Mouse (Mus musculus) kidney, embryonic 14.5 days (tissue): ENCODE results near the gene Amn. TPM values are rescaled to one million over a fixed set of nuclear protein-coding genes. Genes with fewer than 3 reads are reported as not detected.

Source experiments
- ATAC-seq: fragments of 200-750 bp; cut with Nextera tagmentation; 2 replicates; pipeline ENCODE4 v1.8.0; 2017; ENCODE audit warnings: moderate number of reproducible peaks, mild to moderate bottlenecking, moderate TSS enrichment, moderate library complexity; ENCODE audit not compliant: low FRiP score, low TSS enrichment
- H3K27ac ChIP-seq: fragments of 300-500 bp; sonication (generic); 2 replicates; pipeline ENCODE4 v1.5.1; 2014; ENCODE audit warnings: low read depth, mild to moderate bottlenecking, low read length, moderate library complexity, mixed read lengths
- H3K27me3 ChIP-seq: fragments of 300-500 bp; sonication (generic); 2 replicates; pipeline ENCODE4 v1.6.1; 2014; ENCODE audit warnings: mild to moderate bottlenecking, low read length; ENCODE audit not compliant: control insufficient read depth, insufficient read depth
- H3K36me3 ChIP-seq: fragments of 300-500 bp; sonication (generic); 2 replicates; pipeline ENCODE4 v1.6.1; 2014; ENCODE audit warnings: low read length, mixed read lengths; ENCODE audit not compliant: control insufficient read depth, insufficient read depth
- H3K4me1 ChIP-seq: fragments of 300-500 bp; sonication (generic); 2 replicates; pipeline ENCODE4 v1.6.1; 2014; ENCODE audit warnings: low read length, mixed read lengths; ENCODE audit not compliant: control insufficient read depth, insufficient read depth
- H3K4me2 ChIP-seq: fragments of 300-500 bp; sonication (generic); replicated peaks from 2 replicates; pipeline ENCODE4 v1.6.1; 2014; ENCODE audit warnings: low read depth, mild to moderate bottlenecking, low read length
- H3K4me3 ChIP-seq: fragments of 300-500 bp; sonication (generic); 2 replicates; pipeline ENCODE4 v1.5.1; 2014; ENCODE audit warnings: mild to moderate bottlenecking, low read length
- H3K9ac ChIP-seq: fragments of 300-500 bp; sonication (generic); 2 replicates; pipeline ENCODE4 v1.6.1; 2014; ENCODE audit warnings: low read depth, mild to moderate bottlenecking, low read length, moderate library complexity
- H3K9me3 ChIP-seq: fragments of 300-500 bp; sonication (generic); 2 replicates; pipeline ENCODE4 v1.6.1; 2016; ENCODE audit warnings: low read length; ENCODE audit not compliant: control insufficient read depth
- WGBS: fragments of 180-500 bp; shearing (Covaris S2); extraction: QIAGEN DNeasy Blood & Tissue Kit; methylation state at CpG from one replicate; pipeline ENCODE4 v1.1.7; 2014; 5-methylcytosine and 5-hydroxymethylcytosine counted together
- polyA plus RNA-seq: library from polyadenylated mRNA; unstranded; fragments of >200 nt; fragmentation: Nextera tagmentation; extraction: Ambion mirVana; gene quantifications from 2 replicates; pipeline ENCODE4 v1.2.1, GENCODE M21; 2014

The Amn gene
- polyA plus RNA-seq, 1 experiment from 2014 or later, result 14.5 TPM

DNA sequence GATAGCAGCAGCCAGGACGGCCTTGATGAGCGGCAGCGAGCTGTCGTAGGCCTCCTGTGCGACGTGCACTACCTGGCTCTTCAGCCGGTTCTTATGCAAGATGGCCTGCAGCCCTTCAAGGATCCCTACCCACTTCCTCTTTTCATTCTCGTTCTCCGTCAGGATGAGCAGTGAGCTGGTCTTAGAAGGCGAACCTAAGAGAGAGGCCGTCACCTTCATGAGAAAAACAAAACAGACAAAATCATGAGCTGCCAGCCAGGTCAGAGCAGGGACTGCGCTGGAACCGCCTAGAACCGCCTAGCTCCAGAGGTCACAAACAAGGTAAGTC lies 31.1 kb downstream of the Amn start:
- Histone ChIP-seq H3K27ac (no peak overlapping the region), H3K36me3 (peaks cover 95% of the 10 kb centered on the region), H3K4me2 (no peak overlapping the region), H3K4me3 (no peak overlapping the region), H3K27me3 (no peaks in the 10 kb centered on the region), H3K4me1 (no peaks in the 10 kb centered on the region), H3K9ac (no peak overlapping the region), H3K9me3 (no peaks in the 10 kb centered on the region)
- 94% methylated on average over 14 of the region's 14 CpGs for WGBS
- ATAC-seq, result no peak

DNA sequence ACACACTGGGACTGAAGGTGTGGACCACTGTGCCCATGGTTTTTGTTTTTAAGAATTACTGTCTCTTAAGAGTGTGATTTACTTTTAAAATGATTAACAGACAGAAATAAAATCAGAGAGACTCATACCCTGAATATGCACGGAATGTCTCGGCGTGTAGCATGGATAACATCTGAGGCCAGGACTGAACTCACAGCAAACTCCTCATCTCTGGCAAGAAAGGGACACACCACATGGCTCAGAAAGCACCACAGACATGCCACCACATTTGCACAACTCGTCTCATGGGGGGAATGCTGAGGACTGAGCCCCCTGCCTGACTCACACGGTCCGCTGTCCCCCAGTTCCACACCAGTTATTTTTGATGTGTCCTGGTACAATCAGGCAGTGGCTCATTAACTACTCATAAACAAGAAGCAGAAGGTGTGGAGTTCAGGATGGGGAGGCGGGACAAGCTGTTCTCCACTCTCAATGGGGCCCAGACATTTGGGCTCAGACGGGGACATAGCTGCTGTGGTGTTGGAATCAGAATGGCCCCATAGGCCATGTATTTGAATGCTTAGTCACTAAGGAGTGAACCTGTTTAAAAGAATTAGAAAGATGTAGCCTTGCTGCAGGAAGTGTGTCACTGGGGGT lies 32.9 kb downstream of the Amn start:
- no peak overlapping the region for H3K27ac ChIP-seq
- peaks cover 93% of the 10 kb centered on the region for H3K36me3 ChIP-seq
- H3K27me3 ChIP-seq, result no peaks in the 10 kb centered on the region
- H3K4me2 ChIP-seq, result no peak overlapping the region
- H3K9me3 ChIP-seq, result no peaks in the 10 kb centered on the region
- WGBS, result 75% methylated on average over 8 of the region's 8 CpGs
- no peaks in the 10 kb centered on the region for H3K4me1 ChIP-seq
- ATAC-seq, result no peak
- H3K4me3 ChIP-seq, result no peak overlapping the region
- no peak overlapping the region for H3K9ac ChIP-seq

DNA sequence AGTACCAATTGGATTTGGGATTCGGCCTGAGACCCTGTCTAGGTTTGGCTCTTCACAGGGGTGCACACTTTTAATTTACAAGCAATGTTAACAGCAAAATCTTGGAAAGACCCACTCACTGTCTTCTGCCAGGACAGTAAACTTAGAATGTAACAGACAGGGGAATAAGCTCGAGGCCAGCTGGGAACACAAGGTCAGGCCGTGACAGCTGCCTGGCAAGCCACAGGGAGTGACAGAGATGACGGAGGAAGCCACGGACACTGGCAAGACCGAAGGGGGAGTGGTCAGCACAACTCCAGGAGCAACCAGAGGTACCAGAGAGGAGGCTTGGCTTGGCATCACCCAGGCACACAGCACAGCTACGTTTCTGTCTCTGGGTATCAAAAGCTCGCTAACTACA lies 35.9 kb downstream of the Amn start:
- WGBS, result 78% methylated on average over 8 of the region's 8 CpGs
- Histone ChIP-seq H3K36me3 (peaks cover 97% of the 10 kb centered on the region), H3K27me3 (no peaks in the 10 kb centered on the region), H3K9me3 (no peaks in the 10 kb centered on the region), H3K27ac (no peak overlapping the region), H3K9ac (no peak overlapping the region), H3K4me2 (no peak overlapping the region), H3K4me3 (no peak overlapping the region), H3K4me1 (no peaks in the 10 kb centered on the region)
- ATAC-seq, result no peak

DNA sequence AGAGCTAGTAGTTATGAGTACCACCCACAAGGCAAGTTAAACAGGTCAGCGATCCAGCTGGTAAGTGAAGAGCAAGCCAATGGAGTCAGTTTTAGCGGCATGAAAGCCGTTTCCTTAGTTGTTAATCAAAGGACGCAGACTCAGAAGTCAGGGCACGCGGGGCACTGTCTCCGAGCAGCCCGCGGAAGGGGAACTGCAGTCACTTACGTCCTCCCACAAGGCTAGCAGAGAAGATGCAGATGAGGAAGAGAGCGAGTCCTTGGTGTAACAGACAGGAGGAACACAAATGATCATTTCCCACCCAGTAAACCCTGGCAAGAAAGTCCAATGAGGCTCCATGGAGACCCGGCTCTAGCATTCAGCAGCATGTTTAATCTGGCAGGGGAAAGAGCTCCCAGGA lies 38.4 kb downstream of the Amn start:
- Histone ChIP-seq H3K4me2 (no peak overlapping the region), H3K4me1 (no peaks in the 10 kb centered on the region), H3K9me3 (no peaks in the 10 kb centered on the region), H3K4me3 (no peak overlapping the region), H3K9ac (no peak overlapping the region), H3K27me3 (no peaks in the 10 kb centered on the region), H3K27ac (no peak overlapping the region), H3K36me3 (peaks cover 97% of the 10 kb centered on the region)
- 75% methylated on average over 12 of the region's 12 CpGs for whole genome bisulfite sequencing
- ATAC-seq, result no peak

DNA sequence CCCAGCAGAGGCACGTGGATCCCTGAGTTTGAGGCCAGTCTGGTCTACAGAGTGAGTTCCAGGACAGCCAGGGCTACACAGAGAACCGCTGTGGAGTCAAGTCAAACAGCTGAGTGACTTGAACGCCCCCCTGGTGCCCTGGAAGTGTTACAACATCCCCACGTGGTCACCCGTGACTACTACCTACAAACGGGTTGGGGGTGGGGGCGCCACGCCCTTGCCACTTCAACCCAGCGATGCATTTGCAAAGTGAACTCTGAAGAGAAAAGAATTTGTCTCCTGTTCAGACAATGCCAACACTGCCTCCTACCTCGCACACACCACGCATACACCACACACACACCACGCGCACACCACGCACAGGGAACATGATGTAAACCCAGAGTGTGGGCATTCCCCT lies 39.0 kb downstream of the Amn start:
- no peak overlapping the region for H3K27ac ChIP-seq
- H3K4me3 ChIP-seq, result no peak overlapping the region
- no peaks in the 10 kb centered on the region for H3K4me1 ChIP-seq
- H3K9me3 ChIP-seq, result no peaks in the 10 kb centered on the region
- WGBS, result 85% methylated on average over 14 of the region's 14 CpGs
- no peaks in the 10 kb centered on the region for H3K27me3 ChIP-seq
- no peak for ATAC-seq
- peaks cover 97% of the 10 kb centered on the region for H3K36me3 ChIP-seq
- H3K4me2 ChIP-seq, result no peak overlapping the region
- H3K9ac ChIP-seq, result no peak overlapping the region

DNA sequence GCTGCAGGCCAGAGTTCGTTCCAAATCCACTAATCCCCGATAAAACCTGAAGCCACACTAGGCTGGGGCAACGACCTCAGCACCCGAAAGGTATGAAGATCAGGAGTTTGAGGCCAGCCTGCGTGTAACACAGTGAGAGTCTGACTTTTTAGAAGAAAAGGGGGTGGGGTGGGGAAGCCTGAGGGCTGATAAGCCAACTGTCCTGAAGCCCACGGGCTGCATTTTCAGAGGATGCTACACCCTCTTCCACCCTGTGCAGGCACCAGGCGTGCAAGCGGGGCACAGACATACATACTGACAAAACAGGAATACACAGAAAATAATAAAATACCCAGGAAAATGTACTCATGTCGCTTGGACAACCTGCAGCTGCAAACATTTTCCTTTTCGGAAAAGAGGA lies 40.9 kb downstream of the Amn start:
- Histone ChIP-seq H3K27ac (no peak overlapping the region), H3K4me1 (no peaks in the 10 kb centered on the region), H3K4me2 (no peak overlapping the region), H3K36me3 (peaks cover 97% of the 10 kb centered on the region), H3K4me3 (no peak overlapping the region), H3K27me3 (no peaks in the 10 kb centered on the region), H3K9ac (no peak overlapping the region), H3K9me3 (no peaks in the 10 kb centered on the region)
- no peak for ATAC-seq
- 94% methylated on average over 10 of the region's 10 CpGs for WGBS

DNA sequence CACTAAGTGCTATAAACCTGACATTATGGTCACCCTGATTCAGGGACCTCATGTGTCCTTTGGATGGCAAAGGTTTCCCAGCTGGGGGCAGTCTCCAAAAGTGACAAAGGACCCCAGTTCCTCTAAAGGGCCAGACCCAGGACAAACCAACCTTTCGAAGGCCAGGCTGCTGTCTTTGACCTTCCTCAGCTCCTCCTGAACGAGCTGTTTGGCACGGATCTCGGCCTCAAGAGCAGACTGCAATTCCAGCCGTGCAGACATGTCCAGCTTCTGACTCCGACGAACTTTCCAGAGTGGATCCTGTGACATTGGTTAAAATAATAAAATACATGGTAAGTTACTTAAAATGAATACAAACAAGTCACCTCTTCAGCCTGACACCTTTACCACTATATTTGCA lies 43.4 kb downstream of the Amn start:
- 95% methylated on average over 7 of the region's 7 CpGs for WGBS

DNA sequence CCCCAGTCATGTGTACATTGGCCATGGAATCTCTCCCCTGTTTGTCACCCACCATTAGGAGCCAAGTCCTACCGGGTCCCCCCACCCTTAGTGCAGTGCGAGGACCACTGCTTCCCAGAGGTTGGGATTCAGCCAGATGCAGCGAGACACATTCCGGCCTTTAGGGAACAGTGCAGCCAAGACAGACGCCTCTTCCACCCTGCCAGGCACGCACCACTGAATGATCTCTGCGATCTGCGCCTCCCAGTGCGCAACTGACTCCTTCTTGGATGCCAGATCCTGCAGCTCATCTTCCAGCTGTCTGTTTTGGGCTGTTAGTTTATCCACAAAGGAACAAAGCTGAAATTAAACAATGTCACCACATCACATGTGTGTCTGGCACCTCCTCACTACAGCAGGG lies 46.8 kb downstream of the Amn start:
- Histone ChIP-seq H3K27ac (no peak overlapping the region), H3K9ac (no peak overlapping the region)
- 97% methylated on average over 9 of the region's 9 CpGs for WGBS

More for the DNA sequence above, 43.4 kb downstream of the Amn start:
- Histone ChIP-seq H3K36me3 (peaks cover 98% of the 10 kb centered on the region), H3K4me2 (no peak overlapping the region), H3K4me3 (no peak overlapping the region), H3K4me1 (no peaks in the 10 kb centered on the region), H3K9me3 (no peaks in the 10 kb centered on the region), H3K27ac (no peak overlapping the region), H3K27me3 (no peaks in the 10 kb centered on the region), H3K9ac (no peak overlapping the region)
- no peak for ATAC-seq

DNA sequence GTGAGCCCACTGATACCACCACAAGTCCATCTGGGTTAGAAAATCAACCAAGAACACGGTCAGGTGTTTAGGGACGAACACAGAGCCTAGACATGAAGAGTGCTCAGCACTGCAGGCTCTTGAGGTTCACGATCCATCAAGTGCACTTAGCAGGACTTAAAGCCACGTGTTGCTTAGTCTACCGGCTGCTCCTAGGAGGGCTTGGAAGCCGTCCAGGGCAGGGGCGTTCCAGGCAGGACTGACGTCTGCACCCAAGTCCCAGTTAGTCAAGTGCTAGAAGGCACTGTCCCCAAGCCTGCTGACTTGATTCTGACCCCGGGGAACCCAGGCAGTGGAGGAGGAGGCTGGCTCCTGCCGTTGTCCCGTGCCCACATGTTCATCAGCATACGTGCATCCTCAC lies 49.7 kb downstream of the Amn start:
- no peak overlapping the region for H3K27ac ChIP-seq
- no peaks in the 10 kb centered on the region for H3K27me3 ChIP-seq
- WGBS, result 89% methylated on average over 12 of the region's 12 CpGs
- H3K9ac ChIP-seq, result no peak overlapping the region
- no peak overlapping the region for H3K4me3 ChIP-seq
- H3K36me3 ChIP-seq, result peaks cover 98% of the 10 kb centered on the region
- ATAC-seq, result no peak
- H3K9me3 ChIP-seq, result no peaks in the 10 kb centered on the region
- no peak overlapping the region for H3K4me2 ChIP-seq
- no peaks in the 10 kb centered on the region for H3K4me1 ChIP-seq

More for the DNA sequence above, 46.8 kb downstream of the Amn start:
- no peak for ATAC-seq
- Histone ChIP-seq H3K36me3 (peaks cover 99% of the 10 kb centered on the region), H3K9me3 (no peaks in the 10 kb centered on the region), H3K4me3 (no peak overlapping the region), H3K4me1 (no peaks in the 10 kb centered on the region), H3K27me3 (no peaks in the 10 kb centered on the region), H3K4me2 (no peak overlapping the region)
